Mouse (Mus musculus) CH12F3 (cell line): ENCODE results near the gene Tspyl4.

Experiments
- in situ Hi-C: fragments of 300-500 bp; cut with MboI; formaldehyde crosslinking; loops from 2 replicates; pipeline ENCODE4 v1.14.3; 2020; ENCODE audit warnings: low sequenced_read_pairs

Gene Tspyl4

GRCm38 (mm10) chr10:34320809-34321208 lies 23.6 kb downstream of the Tspyl4 start:
- in situ Hi-C loops: no loop called here

- in situ Hi-C loops: no loop called here
These were observed 29.5 kb downstream of the Tspyl4 start for GRCm38 (mm10) chr10:34326701-34327100.

GRCm38 (mm10) chr10:34327144-34327543 lies 29.9 kb downstream of the Tspyl4 start:
- in situ Hi-C loops: no loop called here

- in situ Hi-C loops: no loop called here
These were observed 31.1 kb downstream of the Tspyl4 start for GRCm38 (mm10) chr10:34328310-34328709.

- in situ Hi-C loops: no loop called here
These were observed 43.8 kb downstream of the Tspyl4 start for GRCm38 (mm10) chr10:34341014-34341413.

DNA sequence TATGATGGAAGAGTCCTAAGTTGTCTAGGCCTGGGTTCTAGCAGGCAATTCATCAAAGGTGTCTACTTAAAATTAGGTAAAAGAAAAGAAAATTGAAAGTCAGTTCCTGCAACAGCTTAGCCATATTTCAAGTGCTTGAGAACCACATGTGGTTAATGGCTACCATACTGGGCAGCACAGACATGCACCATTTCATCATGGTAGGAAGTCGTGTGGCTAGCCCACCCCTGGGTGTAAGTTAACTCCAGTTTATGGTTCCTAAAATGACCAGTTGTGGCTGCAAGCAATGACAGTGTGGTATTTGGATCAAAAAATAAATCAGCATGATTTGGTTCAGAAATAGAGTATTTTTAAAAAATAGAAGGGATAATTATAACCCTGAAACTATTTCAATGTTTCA lies 44.6 kb downstream of the Tspyl4 start:
- in situ Hi-C loops: no loop called here
